Mouse (Mus musculus) liver, embryonic 14.5 days (tissue): ENCODE measurements around the gene Paxbp1. TPM values are rescaled to one million over a fixed set of nuclear protein-coding genes. Genes with fewer than 3 reads are reported as not detected.

Source experiments
- ATAC-seq: fragments of 200-750 bp; cut with Nextera tagmentation; 2 replicates; pipeline ENCODE4 v1.8.0; 2017; ENCODE audit warnings: moderate number of reproducible peaks, mild to moderate bottlenecking, moderate library complexity; ENCODE audit not compliant: insufficient read depth
- DNase-seq, 3 experiments: peaks; one replicate each; pipeline ENCODE4 v3.0.0-alpha.2; 2012 to 2013; ENCODE audit warnings: low read depth in 3 of 3, low spot score in 3 of 3
- H3K27ac ChIP-seq: fragments of 300-500 bp; sonication (generic); 2 replicates; pipeline ENCODE4 v1.5.1; 2014; ENCODE audit warnings: moderate library complexity, mild to moderate bottlenecking, control low read depth, inconsistent platforms
- H3K27me3 ChIP-seq: fragments of 300-500 bp; sonication (generic); 2 replicates; pipeline ENCODE4 v1.6.1; 2014; ENCODE audit warnings: mild to moderate bottlenecking, low read length, moderate library complexity; ENCODE audit not compliant: control insufficient read depth, insufficient read depth
- H3K36me3 ChIP-seq: fragments of 300-500 bp; sonication (generic); replicated peaks from 2 replicates; pipeline ENCODE4 v1.6.1; 2014; ENCODE audit warnings: low read depth; ENCODE audit not compliant: control insufficient read depth, insufficient read depth
- H3K4me1 ChIP-seq, 2 experiments: fragments of 200-500 bp in 1 of 2; fragments of 300-500 bp in 1 of 2; sonication (generic) in 1 of 2; replicated peaks; 2 replicates each; pipeline ENCODE4 v1.6.1; 2012 to 2014; ENCODE audit warnings: antibody characterized with exemption in 1 of 2, inconsistent platforms in 1 of 2, low read length in 1 of 2; ENCODE audit not compliant: control insufficient read depth in 2 of 2, insufficient read depth in 2 of 2
- H3K4me2 ChIP-seq: fragments of 300-500 bp; sonication (generic); 2 replicates; pipeline ENCODE4 v1.6.1; 2014; ENCODE audit warnings: low read depth, mild to moderate bottlenecking, control low read depth, moderate library complexity
- H3K4me3 ChIP-seq, 2 experiments: fragments of 200-500 bp in 1 of 2; fragments of 300-500 bp in 1 of 2; sonication (generic) in 1 of 2; 2 replicates each; pipeline ENCODE4 v1.5.1; 2012 to 2014; ENCODE audit warnings: low read depth in 2 of 2, low read length in 2 of 2, mild to moderate bottlenecking in 2 of 2, control low read depth in 1 of 2, inconsistent platforms in 1 of 2, moderate library complexity in 1 of 2; ENCODE audit not compliant: insufficient read depth in 1 of 2
- H3K9ac ChIP-seq: fragments of 300-500 bp; sonication (generic); replicated peaks from 2 replicates; pipeline ENCODE4 v1.6.1; 2014; ENCODE audit warnings: mild to moderate bottlenecking, control low read depth, moderate library complexity
- H3K9me3 ChIP-seq: fragments of 300-500 bp; sonication (generic); 2 replicates; pipeline ENCODE4 v1.6.1; 2016; ENCODE audit warnings: low read length, mixed read lengths; ENCODE audit not compliant: control insufficient read depth
- CTCF ChIP-seq: IDR thresholded peaks from 2 replicates; pipeline ENCODE4 v1.5.1; 2016; ENCODE audit warnings: antibody characterized with exemption, low read depth, control low read depth
- EP300 ChIP-seq: IDR thresholded peaks from 2 replicates; pipeline ENCODE4 v1.6.1; 2016; ENCODE audit warnings: antibody characterized with exemption, low read depth
- WGBS: fragments of 180-500 bp; shearing (Covaris S2); extraction: QIAGEN DNeasy Blood & Tissue Kit; methylation state at CpG from one replicate; pipeline ENCODE4 v1.1.7; 2014; ENCODE audit not compliant: insufficient replicate concordance; 5-methylcytosine and 5-hydroxymethylcytosine counted together
- polyA plus RNA-seq, 2 experiments: library from polyadenylated mRNA; depleted of rRNA in 1 of 2; stranded (reverse) in 1 of 2; unstranded in 1 of 2; fragments of >200 nt; fragmentation: Nextera tagmentation in 1 of 2; extraction: Ambion mirVana in 1 of 2; gene quantifications; 2 replicates each; pipeline versions ENCODE4 v1.2.1 to v1.2.3; 2012 to 2014

Paxbp1 gene
- polyA plus RNA-seq, 2 experiments = 14.8 to 25.9 TPM

GRCm38 (mm10) chr16:91061531-91062318 is 17.4 kb upstream of the Paxbp1 start:
- H3K4me2 ChIP-seq = no peak overlapping the region
- H3K9ac ChIP-seq = no peak overlapping the region
- no peaks in the 10 kb centered on the region for H3K9me3 ChIP-seq
- no peaks in the 10 kb centered on the region for H3K36me3 ChIP-seq
- no peak overlapping the region for H3K4me3 ChIP-seq
- no peaks in the 10 kb centered on the region for H3K27me3 ChIP-seq
- ATAC-seq = no peak
- WGBS = 31% methylated on average over 13 of the region's 13 CpGs
- H3K27ac ChIP-seq = no peak overlapping the region
- TF ChIP-seq EP300 (no peak), CTCF (no peak)
- no peak for DNase-seq
- H3K4me1 ChIP-seq = peaks cover 0 to 4% of the 10 kb centered on the region in 2 experiments; a peak in 1 of 4 replicates

- WGBS = 64% methylated on average over 6 of the region's 6 CpGs
- H3K4me2 ChIP-seq = no peak overlapping the region
Observed at GRCm38 (mm10) chr16:91057741-91058140, 13.4 kb upstream of the Paxbp1 start.

GRCm38 (mm10) chr16:91057261-91057660 is 12.9 kb upstream of the Paxbp1 start:
- TF ChIP-seq CTCF = no peak
- TF ChIP-seq EP300 = no peak
- Histone ChIP-seq H3K27me3 (no peaks in the 10 kb centered on the region; the same call in 1 of the 2 replicates), H3K9ac (no peak overlapping the region), H3K36me3 (no peaks in the 10 kb centered on the region), H3K9me3 (no peaks in the 10 kb centered on the region), H3K4me3 (no peak overlapping the region), H3K27ac (no peak overlapping the region), H3K4me2 (no peak overlapping the region), H3K4me1 (peaks cover 0 to 4% of the 10 kb centered on the region in 2 experiments; a peak in 1 of 4 replicates)
- 62% methylated on average over 4 of the region's 4 CpGs for WGBS
- DNase-seq (no peak), ATAC-seq (no peak)

More at GRCm38 (mm10) chr16:91057741-91058140, 13.4 kb upstream of the Paxbp1 start:
- no peak for ATAC-seq
- Histone ChIP-seq H3K4me3 (no peak overlapping the region), H3K4me1 (peaks cover 0 to 4% of the 10 kb centered on the region in 2 experiments; a peak in 1 of 4 replicates), H3K9ac (no peak overlapping the region), H3K27me3 (no peaks in the 10 kb centered on the region; the same call in 1 of the 2 replicates), H3K36me3 (no peaks in the 10 kb centered on the region), H3K27ac (no peak overlapping the region), H3K9me3 (no peaks in the 10 kb centered on the region)
- DNase-seq = no peak
- no peak for TF ChIP-seq CTCF
- TF ChIP-seq EP300 = no peak

- Histone ChIP-seq H3K4me1 (no peaks in the 10 kb centered on the region), H3K9me3 (no peaks in the 10 kb centered on the region), H3K4me2 (no peak overlapping the region), H3K36me3 (no peaks in the 10 kb centered on the region), H3K27me3 (no peaks in the 10 kb centered on the region; the same call in 1 of the 2 replicates), H3K4me3 (no peak overlapping the region), H3K9ac (no peak overlapping the region), H3K27ac (no peak overlapping the region)
- ATAC-seq (no peak), DNase-seq (no peak)
- WGBS = 46% methylated on average over 16 of the region's 16 CpGs
- TF ChIP-seq EP300 (no peak), CTCF (no peak)
Observed at GRCm38 (mm10) chr16:91056043-91056821, 11.9 kb upstream of the Paxbp1 start.

GRCm38 (mm10) chr16:91055150-91055549 is 10.8 kb upstream of the Paxbp1 start:
- DNase-seq (no peak), ATAC-seq (no peak)
- H3K4me2 ChIP-seq = no peak overlapping the region
- no peaks in the 10 kb centered on the region for H3K9me3 ChIP-seq
- H3K27ac ChIP-seq = no peak overlapping the region
- no peaks in the 10 kb centered on the region for H3K4me1 ChIP-seq
- H3K9ac ChIP-seq = no peak overlapping the region
- no peaks in the 10 kb centered on the region; the same call in 1 of the 2 replicates for H3K27me3 ChIP-seq
- 60% methylated on average over 5 of the region's 5 CpGs for WGBS
- TF ChIP-seq CTCF (no peak), EP300 (no peak)
- H3K36me3 ChIP-seq = no peaks in the 10 kb centered on the region
- H3K4me3 ChIP-seq = no peak overlapping the region
